Mouse (Mus musculus) heart, embryonic 11.5 days (tissue): ENCODE results near the gene Tas1r1. TPM values are rescaled to one million over a fixed set of nuclear protein-coding genes. Genes with fewer than 3 reads are reported as not detected.

Experiments used
- ATAC-seq: fragments of 200-750 bp; cut with Nextera tagmentation; replicated peaks from 2 replicates; pipeline ENCODE4 v1.8.0; 2017; ENCODE audit warnings: moderate library complexity; ENCODE audit not compliant: insufficient number of reproducible peaks, low FRiP score, low TSS enrichment
- H3K27ac ChIP-seq: fragments of 300-500 bp; sonication (generic); 2 replicates; pipeline ENCODE4 v1.5.1; 2014; ENCODE audit warnings: mild to moderate bottlenecking, low read depth, low read length
- H3K27me3 ChIP-seq: fragments of 300-500 bp; sonication (generic); 2 replicates; pipeline ENCODE4 v1.6.1; 2014; ENCODE audit warnings: mild to moderate bottlenecking, low read length, mixed read lengths; ENCODE audit not compliant: control insufficient read depth, insufficient read depth
- H3K36me3 ChIP-seq: fragments of 300-500 bp; sonication (generic); 2 replicates; pipeline ENCODE4 v1.6.1; 2014; ENCODE audit warnings: mild to moderate bottlenecking, low read length, moderate library complexity, mixed read lengths; ENCODE audit not compliant: control insufficient read depth, insufficient read depth
- H3K4me1 ChIP-seq: fragments of 300-500 bp; sonication (generic); 2 replicates; pipeline ENCODE4 v1.6.1; 2014; ENCODE audit warnings: low read length; ENCODE audit not compliant: control insufficient read depth, insufficient read depth
- H3K4me2 ChIP-seq: fragments of 300-500 bp; sonication (generic); 2 replicates; pipeline ENCODE4 v1.6.1; 2014; ENCODE audit warnings: mild to moderate bottlenecking, moderate library complexity
- H3K4me3 ChIP-seq: fragments of 300-500 bp; sonication (generic); 2 replicates; pipeline ENCODE4 v1.5.1; 2014; ENCODE audit warnings: low read depth, low read length
- H3K9ac ChIP-seq: fragments of 300-500 bp; sonication (generic); 2 replicates; pipeline ENCODE4 v1.6.1; 2014; ENCODE audit warnings: mild to moderate bottlenecking, low read depth, low read length, moderate library complexity
- H3K9me3 ChIP-seq: fragments of 300-500 bp; sonication (generic); replicated peaks from 2 replicates; pipeline ENCODE4 v1.6.1; 2016; ENCODE audit warnings: low read length; ENCODE audit not compliant: control insufficient read depth
- WGBS: fragments of 180-500 bp; shearing (Covaris S2); extraction: QIAGEN DNeasy Blood & Tissue Kit; methylation state at CpG from one replicate; pipeline ENCODE4 v1.1.7; 2014; ENCODE audit not compliant: insufficient replicate concordance; 5-methylcytosine and 5-hydroxymethylcytosine counted together
- polyA plus RNA-seq: library from polyadenylated mRNA; unstranded; fragments of >200 nt; fragmentation: Nextera tagmentation; extraction: Ambion mirVana; gene quantifications from 2 replicates; pipeline ENCODE4 v1.2.1, GENCODE M21; 2014

Tas1r1 gene
- polyA plus RNA-seq, 1 experiment from 2014 or later, result 0.16 TPM

DNA sequence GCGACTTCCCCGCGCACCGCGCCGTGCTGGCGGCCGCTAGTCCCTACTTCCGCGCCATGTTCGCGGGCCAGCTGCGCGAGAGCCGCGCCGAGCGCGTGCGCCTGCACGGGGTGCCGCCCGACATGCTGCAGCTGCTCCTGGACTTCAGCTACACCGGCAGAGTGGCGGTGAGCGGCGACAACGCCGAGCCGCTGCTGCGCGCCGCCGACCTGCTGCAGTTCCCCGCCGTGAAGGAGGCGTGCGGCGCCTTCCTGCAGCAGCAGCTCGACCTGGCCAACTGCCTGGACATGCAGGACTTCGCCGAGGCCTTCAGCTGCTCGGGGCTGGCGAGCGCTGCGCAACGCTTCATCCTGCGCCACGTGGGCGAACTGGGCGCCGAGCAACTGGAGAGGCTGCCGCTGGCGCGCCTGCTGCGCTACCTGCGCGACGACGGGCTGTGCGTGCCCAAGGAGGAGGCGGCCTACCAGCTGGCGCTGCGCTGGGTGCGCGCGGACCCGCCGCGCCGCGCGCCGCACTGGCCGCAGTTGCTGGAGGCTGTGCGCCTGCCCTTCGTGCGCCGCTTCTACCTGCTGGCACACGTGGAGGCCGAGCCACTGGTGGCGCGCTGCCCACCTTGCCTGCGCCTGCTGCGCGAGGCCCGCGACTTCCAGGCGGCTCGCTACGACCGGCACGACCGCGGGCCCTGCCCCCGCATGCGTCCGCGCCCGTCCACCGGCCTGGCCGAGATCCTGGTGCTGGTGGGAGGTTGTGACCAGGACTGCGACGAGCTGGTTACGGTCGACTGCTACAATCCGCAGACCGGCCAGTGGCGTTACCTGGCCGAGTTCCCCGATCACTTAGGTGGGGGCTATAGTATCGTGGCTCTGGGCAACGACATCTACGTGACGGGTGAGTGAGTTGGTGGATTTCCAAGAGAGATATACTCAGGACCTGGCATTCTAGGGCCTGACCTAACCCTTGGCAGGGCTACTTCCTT is 29.0 kb downstream of the Tas1r1 start:
- Histone ChIP-seq H3K9ac (peak overlapping the region; percentile 94), H3K4me3 (peak overlapping the region; percentile 91), H3K36me3 (peaks cover 9% of the 10 kb centered on the region), H3K9me3 (no peaks in the 10 kb centered on the region), H3K4me1 (peaks cover 49% of the 10 kb centered on the region), H3K27ac (peak overlapping the region; percentile 96), H3K4me2 (peak overlapping the region; percentile 99), H3K27me3 (no peaks in the 10 kb centered on the region)
- under 1% methylated on average over 106 of the region's 115 CpGs for WGBS
- ATAC-seq, result peak; percentile 31

DNA sequence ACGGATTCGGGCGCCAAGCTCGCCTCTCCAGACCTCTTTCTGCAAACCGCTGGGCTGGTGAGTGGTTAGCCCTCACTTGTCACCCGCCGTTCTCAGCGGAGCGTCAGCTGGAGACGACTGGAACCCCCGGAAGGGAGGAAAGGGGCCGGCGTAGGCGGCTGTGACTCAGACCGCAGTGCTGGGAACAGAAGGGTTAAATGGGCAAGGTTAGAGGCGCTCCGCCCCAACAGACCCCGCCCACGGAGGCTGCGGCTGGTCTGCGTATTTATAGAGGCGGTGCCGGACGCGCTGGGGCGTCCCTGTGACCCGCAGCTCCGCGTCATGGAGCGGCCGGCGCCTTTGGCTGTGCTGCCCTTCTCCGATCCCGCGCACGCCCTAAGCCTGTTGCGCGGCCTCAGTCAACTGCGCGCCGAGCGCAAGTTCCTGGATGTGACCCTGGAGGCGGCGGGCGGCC is 29.7 kb downstream of the Tas1r1 start, which contains the start of gene Klhl21:
Gene Klhl21, plus strand, starts transcription at position 182 of the 454 bp plus-strand sequence.
- H3K4me2 ChIP-seq, result peak within 1 kb of the TSS; percentile 99
- peak within 1 kb of the TSS; percentile 96 for H3K27ac ChIP-seq
- under 1% methylated on average over 45 of the region's 45 CpGs for WGBS
- H3K36me3 ChIP-seq, result peaks cover 5% of the 10 kb centered on the region
- no peaks in the 10 kb centered on the region for H3K9me3 ChIP-seq
- H3K27me3 ChIP-seq, result no peaks in the 10 kb centered on the region
- peak within 1 kb of the TSS; percentile 91 for H3K4me3 ChIP-seq
- ATAC-seq, result peak; percentile 82
- H3K9ac ChIP-seq, result peak within 1 kb of the TSS; percentile 94
- peaks cover 48% of the 10 kb centered on the region for H3K4me1 ChIP-seq

DNA sequence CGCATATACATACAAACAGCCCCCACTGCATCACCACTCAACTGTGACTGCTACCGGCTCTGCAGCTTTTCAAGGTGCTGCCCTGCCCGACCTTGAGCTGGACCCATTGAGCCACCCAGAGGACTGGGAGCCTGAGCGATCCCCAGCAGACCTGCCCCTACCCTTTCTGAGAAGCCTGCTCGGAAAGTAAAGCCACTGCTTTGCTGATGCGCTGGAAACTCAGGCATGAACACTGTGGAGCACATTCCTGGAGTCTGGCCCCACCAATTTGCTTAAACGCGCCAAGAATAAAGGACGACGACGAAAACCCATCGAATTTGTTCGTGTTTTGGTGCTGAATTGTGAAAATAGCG is 30.2 kb downstream of the Tas1r1 start:
- ATAC-seq, result no peak; the same call in 1 of the 2 replicates
- no peaks in the 10 kb centered on the region for H3K9me3 ChIP-seq
- H3K4me2 ChIP-seq, result peak overlapping the region; percentile 99
- peak overlapping the region; percentile 91 for H3K4me3 ChIP-seq
- peaks cover 5% of the 10 kb centered on the region for H3K36me3 ChIP-seq
- H3K9ac ChIP-seq, result peak overlapping the region; percentile 94
- under 1% methylated on average over 14 of the region's 14 CpGs for whole genome bisulfite sequencing
- H3K4me1 ChIP-seq, result peaks cover 43% of the 10 kb centered on the region
- peak overlapping the region; percentile 96 for H3K27ac ChIP-seq
- no peaks in the 10 kb centered on the region for H3K27me3 ChIP-seq

DNA sequence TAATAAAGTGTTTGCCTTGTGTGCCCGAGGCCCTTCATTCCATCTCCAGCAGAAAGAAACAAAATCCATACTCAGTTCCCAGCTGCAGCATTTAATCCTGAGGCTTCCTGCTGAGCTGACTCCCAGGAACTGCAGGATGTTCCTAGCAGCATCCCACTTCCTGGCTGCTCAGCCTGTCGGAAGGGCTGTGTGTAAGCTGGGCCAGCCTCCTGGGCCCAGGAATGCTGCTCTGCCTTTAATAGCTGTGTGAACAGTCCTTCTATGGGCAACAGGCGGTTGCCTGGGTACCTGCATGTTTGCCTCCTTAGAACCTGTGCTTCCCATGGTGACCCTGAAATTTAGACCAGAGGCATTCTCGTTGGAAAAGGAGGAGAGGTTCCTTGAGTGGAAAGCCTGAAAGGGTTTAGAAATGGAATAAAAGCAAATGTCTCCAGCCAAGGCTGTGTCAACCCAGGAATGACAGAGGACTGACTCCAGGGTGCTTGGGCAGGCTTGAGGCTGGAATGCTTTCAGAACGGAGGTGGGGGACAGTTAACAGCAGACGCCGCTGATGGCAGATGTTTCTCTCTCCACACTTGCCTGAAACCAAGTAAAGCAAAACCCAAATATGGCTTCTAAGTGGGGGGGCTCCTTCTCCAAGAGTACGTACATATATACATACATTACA is 30.8 kb downstream of the Tas1r1 start:
- peak overlapping the region; percentile 94 for H3K9ac ChIP-seq
- H3K27ac ChIP-seq, result peak overlapping the region; percentile 96
- H3K36me3 ChIP-seq, result peaks cover 2% of the 10 kb centered on the region; the same call in 1 of the 2 replicates
- H3K4me3 ChIP-seq, result peak overlapping the region; percentile 91
- H3K4me1 ChIP-seq, result peaks cover 38% of the 10 kb centered on the region
- H3K9me3 ChIP-seq, result no peaks in the 10 kb centered on the region
- H3K27me3 ChIP-seq, result no peaks in the 10 kb centered on the region
- 8% methylated on average over 8 of the region's 8 CpGs for WGBS
- peak overlapping the region; percentile 99 for H3K4me2 ChIP-seq
- 0 out of 2 replicates have a peak, but pooled peaks have one; percentile 27 for ATAC-seq

GRCm38 (mm10) chr4:152006812-152007211 is 31.6 kb downstream of the Tas1r1 start:
- Histone ChIP-seq H3K9me3 (no peaks in the 10 kb centered on the region), H3K4me3 (no peak overlapping the region), H3K9ac (no peak overlapping the region), H3K27me3 (no peaks in the 10 kb centered on the region), H3K27ac (peak overlapping the region; percentile 96), H3K36me3 (no peaks in the 10 kb centered on the region; the same call in 1 of the 2 replicates), H3K4me1 (peaks cover 30% of the 10 kb centered on the region), H3K4me2 (peak overlapping the region; percentile 99)
- 37% methylated on average over 3 of the region's 3 CpGs for WGBS
- no peak for ATAC-seq

- H3K36me3 ChIP-seq, result no peaks in the 10 kb centered on the region
- H3K4me1 ChIP-seq, result peaks cover 23% of the 10 kb centered on the region; the same call in 1 of the 2 replicates
- H3K4me2 ChIP-seq, result no peak overlapping the region
- 72% methylated on average over 6 of the region's 6 CpGs for WGBS
- no peaks in the 10 kb centered on the region for H3K9me3 ChIP-seq
- H3K4me3 ChIP-seq, result no peak overlapping the region
- no peak for ATAC-seq
- no peak overlapping the region for H3K9ac ChIP-seq
- no peak overlapping the region; the same call in 1 of the 2 replicates for H3K27ac ChIP-seq
- H3K27me3 ChIP-seq, result no peaks in the 10 kb centered on the region
Measured at GRCm38 (mm10) chr4:152006137-152006536, 32.2 kb downstream of the Tas1r1 start.

GRCm38 (mm10) chr4:152002063-152002462 is 36.3 kb downstream of the Tas1r1 start:
- H3K27me3 ChIP-seq, result no peaks in the 10 kb centered on the region
- no peak for ATAC-seq
- no peak overlapping the region for H3K4me2 ChIP-seq
- H3K4me1 ChIP-seq, result 0 out of 2 replicates have a peak, but pooled peaks cover 7% of the 10 kb centered on the region
- H3K27ac ChIP-seq, result no peak overlapping the region
- no peak overlapping the region for H3K9ac ChIP-seq
- 87% methylated on average over 3 of the region's 3 CpGs for WGBS
- H3K4me3 ChIP-seq, result no peak overlapping the region
- H3K9me3 ChIP-seq, result no peaks in the 10 kb centered on the region
- no peaks in the 10 kb centered on the region for H3K36me3 ChIP-seq

GRCm38 (mm10) chr4:152001335-152001734 is 37.0 kb downstream of the Tas1r1 start:
- Histone ChIP-seq H3K4me3 (no peak overlapping the region), H3K27ac (no peak overlapping the region), H3K9ac (no peak overlapping the region), H3K9me3 (no peaks in the 10 kb centered on the region), H3K4me2 (no peak overlapping the region), H3K27me3 (no peaks in the 10 kb centered on the region), H3K4me1 (0 out of 2 replicates have a peak, but pooled peaks cover 4% of the 10 kb centered on the region), H3K36me3 (no peaks in the 10 kb centered on the region)
- ATAC-seq, result no peak
- WGBS, result 66% methylated on average over 4 of the region's 4 CpGs
